Mouse (Mus musculus) lung, adult 2 months (tissue): ENCODE measurements at regions not wholly inside any gene's neighbourhood (a gene's known extent, or its start where the extent isn't known, plus 50 kb on each side); places are given as distances from the start of the nearest gene placed in this dataset.

Experiments used
- CTCF ChIP-seq: fragments of 200-500 bp; IDR thresholded peaks from 2 replicates; pipeline ENCODE4 v1.5.1; 2011; ENCODE audit warnings: mild to moderate bottlenecking, low read length, control low read depth; ENCODE audit not compliant: insufficient read depth
- POLR2A ChIP-seq: fragments of 200-500 bp; IDR thresholded peaks from 2 replicates; pipeline ENCODE4 v1.6.1; 2011; ENCODE audit warnings: low read depth, mild to moderate bottlenecking, control low read depth, low read length, borderline replicate concordance; ENCODE audit errors: extremely low read depth

DNA sequence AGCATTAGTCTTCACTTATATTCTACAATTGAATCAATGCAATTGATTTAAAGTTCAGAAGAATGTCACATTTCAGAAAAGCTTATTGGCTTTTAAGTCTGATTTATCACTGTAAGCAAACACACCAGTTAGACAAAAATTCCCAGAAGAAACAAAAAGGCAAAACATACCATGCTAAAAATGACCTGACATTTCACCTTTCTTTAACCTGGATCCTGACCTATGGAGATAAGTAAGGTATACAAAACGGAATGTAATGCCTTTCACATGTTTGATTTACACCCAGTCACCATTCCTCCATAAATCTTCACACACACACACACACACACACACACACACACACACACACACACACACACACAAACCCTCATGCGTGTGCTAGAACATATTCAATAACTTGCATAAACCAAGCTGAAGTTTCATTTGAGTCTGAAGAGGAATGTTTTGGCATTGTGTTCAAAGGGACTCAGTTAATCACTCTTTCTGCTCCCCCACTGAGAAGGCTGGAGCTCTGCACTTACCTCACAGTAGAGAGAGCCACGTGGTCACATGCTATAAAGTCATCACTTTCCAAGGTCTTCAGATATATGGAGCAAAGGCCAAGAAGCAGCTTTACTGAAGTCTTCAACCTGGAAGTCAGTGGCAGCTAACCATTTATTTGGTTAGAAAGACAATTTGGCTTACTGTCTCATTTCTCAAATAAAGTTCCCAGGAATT is 307.6 kb upstream of the Flrt2 start:
- TF ChIP-seq CTCF = no peak
- TF ChIP-seq POLR2A = no peak
